Mouse (Mus musculus): Measurements from ENCODE around the gene Cypt2. TPM values are rescaled to one million over a fixed set of nuclear protein-coding genes. Genes with fewer than 3 reads are reported as not detected.

Cypt2 gene
- polyA plus RNA-seq (2014; fragmentation: Illumina TruSeq; extraction: RNeasy Lipid Tissue Mini Kit (QIAGEN cat#74804); ENCODE audit: low read depth, low replicate concordance) = 2.4 TPM

DNA sequence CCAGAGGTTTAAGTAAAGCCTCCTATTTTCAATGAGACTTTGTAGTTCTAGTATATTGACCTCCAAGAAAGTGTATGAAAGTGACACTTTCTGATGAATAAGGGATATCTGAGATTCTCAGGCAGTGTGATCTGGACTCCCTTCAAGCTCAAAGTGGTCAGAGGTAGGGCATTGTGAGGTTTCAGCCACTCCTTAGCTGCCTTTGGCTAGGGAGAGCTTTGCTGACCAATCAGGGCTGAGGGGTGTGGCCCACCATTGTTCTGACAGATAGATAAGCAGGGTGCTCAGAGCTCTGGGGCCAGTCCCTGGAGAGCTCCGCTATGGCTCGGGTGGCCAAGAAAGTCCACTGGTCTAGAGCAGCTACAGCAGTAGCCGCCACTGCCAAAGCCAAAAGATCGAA is at the start of gene Cypt2:
Cypt2 (plus strand) TSS at position 301 of the 400 bp plus-strand sequence.

